Mouse (Mus musculus) heart, adult 2 months (tissue): ENCODE data around the gene Rps27l.

Source experiments
- CTCF ChIP-seq: fragments of 200-600 bp; IDR thresholded peaks from 2 replicates; pipeline ENCODE4 v1.8.1; 2022; ENCODE audit warnings: antibody characterized with exemption, mild to moderate bottlenecking, moderate library complexity
- EP300 ChIP-seq: fragments of 200-500 bp; IDR thresholded peaks from 2 replicates; pipeline ENCODE4 v1.6.1; 2011; ENCODE audit warnings: low read depth, low read length, control low read depth; ENCODE audit not compliant: insufficient read depth
- POLR2A ChIP-seq: fragments of 200-500 bp; IDR thresholded peaks from 2 replicates; pipeline ENCODE4 v1.6.1; 2011; ENCODE audit warnings: mild to moderate bottlenecking, low read depth, low read length, control low read depth; ENCODE audit not compliant: insufficient read depth

- TF ChIP-seq CTCF = no peak
- TF ChIP-seq POLR2A = no peak
- no peak for TF ChIP-seq EP300
Observed at GRCm38 (mm10) chr9:66967492-66967891, 21.6 kb downstream of the Rps27l start.
